Mouse (Mus musculus) liver, adult 2 months (tissue): ENCODE results near the gene Pnpla1.
A peak's percentile ranks its signal among the peaks of the same experiment; 100 is the strongest.

ENCODE experiments used
- CTCF ChIP-seq: fragments of 200-500 bp; IDR thresholded peaks from 2 replicates; pipeline ENCODE4 v1.5.1; 2011; ENCODE audit warnings: low read depth, low read length, control low read depth
- POLR2A ChIP-seq: fragments of 200-500 bp; IDR thresholded peaks from 2 replicates; pipeline ENCODE4 v1.6.1; 2011; ENCODE audit warnings: low read length, control low read depth; ENCODE audit not compliant: insufficient read depth; ENCODE audit errors: extremely low read depth

- peak; percentile 90 for TF ChIP-seq CTCF
- TF ChIP-seq POLR2A, result no peak
These were observed 68.8 kb downstream of the Pnpla1 start for GRCm38 (mm10) chr17:28926866-28927635.
